Mouse (Mus musculus) heart, postnatal 14 days (tissue): Measurements from ENCODE around the gene Gpr137b. TPM values are rescaled to one million over a fixed set of nuclear protein-coding genes. Genes with fewer than 3 reads are reported as not detected.
"Not testable (repeated sequence)": the region's sequence is repeated elsewhere in the genome, so short reads cannot be mapped to it uniquely, and the experiment has no call there.

Experiments
- DNase-seq, 2 experiments: peaks; one replicate each; pipeline ENCODE4 v3.0.0; 2021 to 2022
- intact Hi-C: fragments of 180-260 bp; cut with DNase I; formaldehyde crosslinking; loops from one replicate; pipeline ENCODE4 v1.15.1; 2025
- total RNA-seq, 2 experiments: library from RNA; stranded (reverse); gene quantifications; 2 replicates each; pipeline ENCODE4 v1.2.3; 2021

Gene Gpr137b
- total RNA-seq, 2 experiments from 2014 or later: 7.0 to 7.2 TPM

DNA sequence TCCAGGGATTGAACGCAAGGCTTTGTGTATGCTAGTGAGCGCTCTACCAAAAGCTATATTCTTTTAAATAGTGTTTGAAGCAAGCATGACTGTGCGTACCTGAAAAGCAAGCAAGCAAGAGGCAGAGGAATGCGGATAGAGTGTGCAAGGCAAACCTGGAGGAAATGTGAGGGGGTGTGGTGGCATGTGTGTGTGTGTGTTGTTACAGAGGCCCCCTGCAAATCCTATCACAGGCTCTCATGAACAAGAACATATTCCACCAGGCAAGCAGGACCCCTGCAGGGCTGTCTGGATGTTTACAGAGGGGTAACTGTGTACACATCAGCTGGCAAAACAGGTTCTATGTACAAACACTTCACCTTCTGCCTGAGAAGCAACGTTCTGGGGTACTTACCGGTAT lies 19.8 kb downstream of the Gpr137b start:
- intact Hi-C loops: loop anchor here (5.0 kb wide), 1 partner anchor 742 kb away; no protein-coding TSS in a partner anchor
- DNase-seq: not testable (repeated sequence)

DNA sequence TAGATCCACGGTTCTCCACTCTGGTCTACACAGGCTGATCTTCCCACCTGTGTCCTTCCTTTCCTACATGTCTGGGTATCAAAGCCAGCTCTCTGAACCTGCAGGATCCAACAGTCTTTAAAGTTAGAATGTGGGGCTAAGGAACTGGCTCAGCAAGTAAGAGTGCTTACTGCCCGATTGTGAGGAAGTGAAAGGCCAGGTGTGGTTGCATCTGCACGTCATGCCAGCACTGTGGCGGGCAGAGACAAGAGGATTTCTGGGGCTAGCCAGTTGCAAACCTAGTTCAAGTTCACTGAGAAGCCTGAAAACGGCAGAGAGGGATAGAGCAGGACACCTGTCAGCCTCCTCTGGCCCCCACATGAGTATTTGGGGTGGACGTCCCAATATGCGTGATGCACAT lies 22.4 kb downstream of the Gpr137b start:
- not testable (repeated sequence) for DNase-seq
- intact Hi-C loops: loop anchor here (5.0 kb wide), 1 partner anchor 739 kb away; no protein-coding TSS in a partner anchor

DNA sequence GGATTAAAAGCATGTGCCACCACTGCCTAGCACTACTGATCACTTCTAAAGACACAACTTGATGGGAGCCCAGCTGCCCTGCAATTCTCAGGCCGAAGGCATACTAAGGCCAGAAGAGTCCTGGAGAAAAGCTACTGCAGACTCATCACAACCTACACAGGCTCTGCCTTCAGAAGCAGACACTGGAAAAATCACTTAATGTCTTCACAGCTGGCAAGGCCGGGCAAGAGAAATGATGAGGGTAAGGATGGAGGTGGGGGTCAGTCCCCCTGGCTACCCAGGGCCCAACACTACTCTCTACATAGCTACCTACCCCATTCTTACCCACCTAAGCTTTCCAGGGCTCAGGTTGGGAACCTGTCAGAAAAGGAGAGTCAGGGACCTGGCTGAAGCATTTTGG lies 27.4 kb downstream of the Gpr137b start:
- DNase-seq, intact Hi-C loops: not testable (repeated sequence)

DNA sequence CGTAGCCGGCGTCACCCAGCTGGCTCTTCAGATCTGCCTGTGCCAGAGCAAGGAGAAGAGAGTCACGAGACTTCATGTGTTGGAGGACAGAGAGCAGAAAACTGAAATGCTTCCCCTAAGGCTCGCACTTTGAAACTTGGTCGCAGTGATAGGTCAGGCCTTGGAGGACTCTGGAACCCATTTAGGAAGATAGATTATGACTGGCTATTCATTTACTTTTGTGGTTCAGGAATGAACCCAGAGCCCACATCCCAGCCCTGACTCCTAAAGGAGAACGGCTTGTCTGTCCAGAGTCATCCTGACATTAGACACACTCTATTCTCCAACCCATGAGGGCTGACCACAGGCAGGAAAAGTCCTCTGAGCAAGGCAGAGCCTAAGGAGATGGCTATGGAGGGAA lies 30.3 kb downstream of the Gpr137b start:
- intact Hi-C loops, DNase-seq: not testable (repeated sequence)

DNA sequence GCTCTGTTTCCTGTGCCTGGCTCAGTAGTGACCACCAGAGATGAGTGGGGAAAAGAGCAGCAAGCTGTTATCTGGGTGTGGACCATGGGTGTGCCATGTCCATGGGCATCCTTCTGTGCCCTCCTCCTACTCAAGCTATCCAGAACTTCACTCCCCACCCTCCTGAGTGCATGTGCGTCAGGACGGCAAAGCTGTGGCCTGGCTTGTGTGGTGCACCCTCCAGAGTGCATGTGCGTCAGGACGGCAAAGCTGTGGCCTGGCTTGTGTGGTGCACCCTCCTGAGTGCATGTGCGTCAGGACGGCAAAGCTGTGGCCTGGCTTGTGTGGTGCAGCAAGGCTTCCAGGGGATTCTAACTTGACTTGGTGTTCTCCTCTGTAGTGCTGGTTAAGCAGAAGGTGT lies 31.6 kb downstream of the Gpr137b start:
- DNase-seq, intact Hi-C loops: not testable (repeated sequence)

DNA sequence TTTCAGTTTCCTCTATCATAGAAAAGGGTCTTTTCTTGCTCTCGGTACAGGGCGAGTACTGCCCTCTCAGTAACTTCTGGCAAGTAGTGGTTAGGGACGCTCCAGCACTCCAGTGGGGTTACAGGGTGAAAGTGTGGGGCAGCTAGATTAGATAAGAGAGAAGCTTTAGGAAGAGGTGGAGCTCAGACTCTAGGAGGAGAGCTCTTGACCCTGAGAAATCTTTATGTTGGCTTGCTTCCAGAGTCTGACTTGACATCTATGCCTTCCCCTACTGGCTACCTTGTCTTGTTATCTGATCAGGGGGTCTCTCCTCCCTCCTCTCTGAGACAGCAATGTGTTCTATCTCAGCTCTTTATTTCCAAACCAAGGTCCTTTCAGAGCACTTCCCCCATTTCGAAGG lies 33.8 kb downstream of the Gpr137b start:
- DNase-seq, intact Hi-C loops: not testable (repeated sequence)

DNA sequence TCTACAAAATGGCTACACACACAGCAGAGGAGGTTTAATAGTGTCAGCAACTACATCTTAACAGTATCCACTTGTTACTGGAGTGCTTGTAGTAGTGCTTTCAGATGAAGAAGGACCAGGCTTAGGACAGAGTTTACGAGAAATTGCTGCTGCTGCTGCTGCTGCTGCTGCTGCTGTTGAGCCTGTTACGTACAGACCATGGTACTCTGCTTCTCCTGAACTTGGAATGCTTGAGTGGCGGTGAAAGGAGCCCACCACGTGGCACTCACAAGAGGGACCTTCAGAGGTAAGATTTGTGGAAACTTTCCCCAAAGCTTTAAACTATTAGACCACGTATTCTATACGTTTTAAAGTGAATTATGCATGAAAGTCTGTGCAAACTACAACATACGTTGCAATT lies 35.2 kb downstream of the Gpr137b start:
- not testable (repeated sequence) for DNase-seq
- intact Hi-C loops: loop anchor here (5.0 kb wide), 1 partner anchor 746 kb away; no protein-coding TSS in a partner anchor

DNA sequence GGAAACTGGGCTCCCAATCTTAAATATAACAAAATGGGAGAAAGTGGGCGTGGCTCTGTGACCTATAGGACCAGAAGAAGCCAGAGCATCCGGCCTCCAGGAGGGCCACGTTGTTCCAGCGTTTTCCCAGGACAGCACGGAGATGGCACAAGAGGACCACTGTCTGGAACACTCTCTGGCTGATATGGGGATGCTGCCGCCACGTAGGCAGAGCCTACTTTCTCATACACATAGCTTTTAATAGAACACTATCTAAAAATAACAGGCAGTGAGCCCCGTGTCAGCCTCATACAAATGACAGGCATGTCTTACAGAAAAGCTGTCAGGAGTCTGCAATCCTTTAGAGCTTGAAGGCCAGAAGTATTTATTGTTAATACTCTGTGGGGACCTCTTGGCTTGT lies 35.7 kb downstream of the Gpr137b start:
- intact Hi-C loops: loop anchor here (5.0 kb wide), 1 partner anchor 746 kb away; no protein-coding TSS in a partner anchor
- DNase-seq: not testable (repeated sequence)

DNA sequence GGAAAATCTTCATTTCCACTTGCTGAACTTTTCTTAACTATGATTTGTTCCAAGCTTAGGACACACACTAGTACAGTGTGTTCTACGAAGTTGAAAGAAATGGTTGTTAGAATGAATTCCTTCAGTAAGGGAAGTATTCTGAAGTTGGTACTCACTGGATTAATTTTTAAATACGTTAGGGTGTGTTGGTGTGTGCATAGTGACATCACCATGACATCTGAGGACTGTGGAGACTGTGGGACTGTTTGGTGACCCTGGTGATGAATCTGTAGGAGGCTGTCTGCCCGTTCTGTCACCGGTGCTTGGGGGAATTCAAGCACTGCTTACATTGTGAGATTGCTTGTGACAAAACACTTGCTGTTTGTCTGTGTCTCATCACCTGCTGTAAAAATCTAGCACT lies 41.7 kb downstream of the Gpr137b start:
- DNase-seq, intact Hi-C loops: not testable (repeated sequence)

DNA sequence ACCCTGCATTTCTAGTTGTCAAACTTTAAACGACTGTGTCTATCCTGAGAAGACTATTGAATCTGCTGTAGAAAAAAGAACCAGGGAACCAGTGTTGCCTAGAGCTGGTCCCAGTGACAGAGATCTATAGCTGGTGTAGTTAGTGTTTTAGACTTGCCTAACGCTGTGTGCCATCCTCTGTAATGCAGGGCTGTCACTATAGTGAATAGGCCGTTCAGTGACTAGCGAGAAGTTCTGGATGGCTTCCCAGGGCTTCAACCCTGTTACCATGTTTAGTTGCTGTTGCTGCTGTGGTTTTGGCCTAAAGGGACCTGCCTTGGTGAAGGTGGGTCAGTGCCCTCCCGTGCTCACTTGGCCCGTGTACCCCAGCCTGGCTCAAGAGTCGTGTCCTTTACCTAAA lies 43.1 kb downstream of the Gpr137b start:
- DNase-seq, intact Hi-C loops: not testable (repeated sequence)

DNA sequence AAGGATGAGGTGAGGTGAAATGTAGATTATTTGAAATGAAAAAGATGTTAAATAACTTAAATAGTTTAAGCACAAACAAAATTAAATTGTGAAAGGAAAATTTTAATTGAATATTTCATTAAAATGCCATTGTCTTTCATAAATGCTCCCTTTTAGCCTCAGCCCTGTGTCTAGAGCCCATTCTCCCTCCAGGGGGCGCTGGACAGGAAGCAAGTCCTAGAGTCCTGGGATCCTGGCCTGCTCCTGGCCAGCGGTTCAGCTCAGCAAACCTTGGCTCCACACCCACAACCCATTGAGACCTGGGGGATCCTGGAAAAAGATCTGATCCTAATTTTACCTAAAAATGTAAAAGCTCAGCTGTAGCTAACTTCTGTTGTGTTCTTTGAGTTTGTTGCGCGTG lies 44.5 kb downstream of the Gpr137b start:
- peak; percentile 70 to 80 for DNase-seq
- intact Hi-C loops: no loop called here

DNA sequence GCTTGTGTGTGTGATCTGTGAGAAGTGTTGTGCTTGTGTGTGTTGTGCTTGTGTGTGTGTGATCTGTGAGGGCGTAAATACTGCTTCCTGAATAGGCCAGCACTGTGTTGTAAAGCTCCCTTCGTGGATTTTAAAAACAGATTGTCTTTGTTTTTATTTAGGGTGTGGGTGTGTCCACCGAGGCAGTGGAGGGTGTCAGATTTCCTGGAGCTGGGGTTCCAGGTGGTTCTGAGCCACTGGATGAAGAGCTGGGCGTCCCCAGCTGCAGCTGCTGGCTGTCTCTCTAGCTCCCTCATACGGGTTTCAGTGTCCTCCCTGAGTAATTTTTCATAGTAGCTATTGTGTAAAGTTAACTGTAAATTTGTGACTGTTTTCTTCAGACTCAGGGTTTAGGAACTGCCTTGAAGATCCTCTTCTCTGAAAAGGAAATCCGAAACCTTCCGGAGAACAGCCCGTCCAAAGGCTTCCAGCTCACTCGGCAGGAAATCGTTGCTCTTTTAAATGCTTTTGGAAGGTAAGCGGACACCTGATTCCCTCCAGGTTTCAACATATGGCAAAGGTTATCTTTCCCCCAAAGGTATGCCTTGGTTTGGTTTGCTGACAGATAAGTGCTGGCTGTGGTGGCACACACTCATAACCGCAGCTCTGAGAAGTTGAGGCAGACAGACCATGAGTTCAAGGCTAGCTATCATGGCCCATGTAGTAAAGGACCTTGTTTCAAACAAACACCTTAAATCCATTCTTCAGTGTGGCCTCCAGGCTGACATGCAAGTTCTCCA lies 46.0 kb downstream of the Gpr137b start:
- intact Hi-C loops, DNase-seq: not testable (repeated sequence)

DNA sequence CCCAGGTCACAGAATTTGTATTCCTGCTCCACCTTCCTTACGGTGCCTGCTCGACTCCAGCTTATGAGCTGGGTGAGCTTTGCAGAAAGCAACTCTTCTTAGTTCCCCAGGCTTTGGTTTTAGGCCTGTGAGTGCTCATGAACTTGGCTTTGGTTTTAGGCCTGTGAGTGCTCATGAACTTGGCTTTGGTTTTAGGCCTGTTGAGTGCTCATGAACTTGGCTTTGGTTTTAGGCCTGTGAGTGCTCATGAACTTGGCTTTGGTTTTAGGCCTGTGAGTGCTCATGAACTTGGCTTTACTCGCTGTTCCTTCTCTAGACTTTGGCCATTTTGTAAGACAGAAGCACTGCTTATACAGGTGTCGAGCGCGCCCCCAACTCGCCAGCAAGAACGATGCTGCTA lies 56.5 kb downstream of the Gpr137b start:
- intact Hi-C loops, DNase-seq: not testable (repeated sequence)

DNA sequence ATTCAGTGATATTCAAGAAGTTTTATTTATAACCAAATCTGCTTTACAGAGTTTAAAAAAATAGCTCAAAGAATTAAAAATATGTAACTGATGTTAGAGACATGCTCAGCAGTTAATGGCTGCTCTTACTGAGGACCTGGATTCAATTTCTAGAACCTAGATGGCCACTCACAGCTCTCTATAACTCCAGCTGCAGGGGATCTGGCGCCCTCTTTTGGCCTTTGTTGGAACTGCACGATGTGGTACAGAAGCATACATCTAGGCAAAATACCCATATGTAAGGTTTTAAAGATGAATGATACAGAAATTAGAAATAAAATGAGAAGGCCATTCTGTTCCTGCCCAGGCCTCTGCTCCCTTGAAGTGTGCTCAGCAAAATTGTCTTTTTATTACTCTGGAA lies 64.9 kb downstream of the Gpr137b start:
- peak; percentile 60 to 66 for DNase-seq
- intact Hi-C loops: no loop called here

Other genes with a start within 250 kb of the Gpr137b start
- not detected for gene Prl2c5, start 211.3 kb downstream of the Gpr137b start, total RNA-seq
- 100 to 1,000 TPM; 174 to 192 TPM for gene Nid1, start 43.5 kb upstream of the Gpr137b start, total RNA-seq
- gene Lyst, start 196.4 kb upstream of the Gpr137b start, total RNA-seq: 10 to 100 TPM in 1 of 2 experiments, 1 to 10 TPM in 1; 9.6 to 13.3 TPM